In the genomic region with DNA sequence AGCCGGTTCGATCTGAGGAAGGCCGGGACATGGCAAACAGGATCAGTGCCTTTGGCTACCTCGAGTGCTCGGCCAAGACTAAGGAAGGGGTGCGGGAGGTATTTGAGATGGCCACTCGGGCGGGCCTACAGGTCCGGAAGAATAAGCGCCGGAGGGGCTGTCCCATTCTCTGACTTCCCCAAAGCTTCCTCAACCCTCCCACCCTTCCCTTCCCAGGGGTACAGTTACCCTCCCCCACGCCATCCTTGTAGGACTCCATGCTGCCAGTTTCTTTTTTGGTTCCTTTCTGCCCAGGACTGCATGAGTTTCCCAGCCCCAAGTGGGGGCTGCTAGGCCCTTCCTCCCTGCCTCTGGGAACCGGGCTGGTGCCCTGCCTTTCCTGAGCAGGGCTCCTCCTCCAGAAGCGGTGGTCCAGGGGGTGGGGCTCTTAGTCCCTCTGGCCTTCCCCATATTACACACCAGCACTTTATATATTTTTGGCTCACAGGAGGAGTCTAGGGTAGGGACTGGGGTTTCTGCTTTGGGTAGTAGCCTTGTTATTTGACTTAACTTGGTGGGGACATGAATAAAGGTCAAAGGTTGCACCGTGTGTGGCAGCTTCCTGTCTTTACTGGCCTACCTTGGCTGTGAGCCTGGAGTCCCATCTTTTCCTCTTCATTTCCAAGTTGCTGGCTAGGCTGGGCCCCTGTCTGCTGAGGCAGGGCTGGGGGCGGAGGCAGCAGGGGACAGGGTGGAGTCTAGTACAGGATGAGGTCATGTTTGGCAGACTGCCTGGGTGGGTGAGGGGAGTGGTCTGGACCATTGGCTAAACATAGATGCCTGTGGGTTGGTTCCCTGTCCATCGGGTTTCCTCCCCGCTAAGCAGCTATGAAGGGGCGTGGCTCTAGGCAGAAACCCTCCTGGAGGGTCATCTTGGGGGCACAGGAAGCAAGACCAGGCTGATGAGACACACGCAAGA, we compare ENCODE assay signal across 8 mouse cellular contexts. TPM values are rescaled to one million over a fixed set of nuclear protein-coding genes. Genes with fewer than 3 reads are reported as not detected.
A peak's percentile ranks its signal among the peaks of the same experiment; 100 is the strongest.
DNase-seq lines count a peak whose midpoint lies in the region; ATAC-seq and TF ChIP-seq lines count a peak whose summit lies in the region.

No protein-coding gene starts in this region.

- H3K4me2 ChIP-seq in CH12.LX (ENCODE audit: insufficient read depth, low read depth, poor library complexity, severe bottlenecking), result peak overlapping the region; percentile 7; the same call in 1 of the 2 replicates
- peak overlapping the region; percentile 30 for H3K4me2 ChIP-seq in lung, embryonic 16.5 days (ENCODE audit: low read depth, low read length)

- H3K27me3 ChIP-seq in CH12.LX (replicated peaks), result no peaks in the 10 kb centered on the region
- H3K27me3 ChIP-seq in hindbrain, embryonic 10.5 days (ENCODE audit: insufficient read depth, poor library complexity, severe bottlenecking), result peaks cover 13% of the 10 kb centered on the region
- H3K27me3 ChIP-seq in lung, embryonic 16.5 days (ENCODE audit: control insufficient read depth, insufficient read depth, low read depth, low read length), result no peaks in the 10 kb centered on the region

- no peaks in the 10 kb centered on the region for H3K9me3 ChIP-seq in CH12.LX (replicated peaks; ENCODE audit: low read length)
- no peaks in the 10 kb centered on the region for H3K9me3 ChIP-seq in hindbrain, embryonic 10.5 days
- no peaks in the 10 kb centered on the region for H3K9me3 ChIP-seq in lung, embryonic 16.5 days (ENCODE audit: control insufficient read depth, low read length)

- TF ChIP-seq CTCF in CH12.LX (conservative IDR thresholded peaks at IDR 0.05 in 1 of 2, IDR thresholded peaks at IDR 0.05 in 1 of 2; ENCODE audit: low read depth in 2 of 2, low read length in 2 of 2), result no peak

- H3K79me2 ChIP-seq in CH12.LX (replicated peaks; ENCODE audit: control insufficient read depth, extremely low read depth, insufficient read depth, poor library complexity, severe bottlenecking), result no peaks in the 10 kb centered on the region

- 59% methylated on average over 20 of the region's 20 CpGs for WGBS in hindbrain, embryonic 10.5 days
- 37% methylated on average over 19 of the region's 20 CpGs for WGBS in lung, embryonic 16.5 days

- peak; percentile 94 for ATAC-seq in lung, embryonic 16.5 days (ENCODE audit: low read depth)
- no peak for ATAC-seq in inflammation-experienced regulatory T-cells, adult 6 months

- H3K36me3 ChIP-seq in CH12.LX (replicated peaks in 1 of 2; ENCODE audit: control insufficient read depth in 1 of 2, insufficient read depth in 1 of 2, low read length in 1 of 2), result peaks cover 29 to 65% of the 10 kb centered on the region in 2 experiments
- peaks cover 45% of the 10 kb centered on the region for H3K36me3 ChIP-seq in hindbrain, embryonic 10.5 days
- peaks cover 21% of the 10 kb centered on the region for H3K36me3 ChIP-seq in lung, embryonic 16.5 days (ENCODE audit: control insufficient read depth, insufficient read depth, low read length)

- peak; percentile 87 for DNase-seq in CH12.LX (ENCODE audit: extremely low read depth)
- DNase-seq in adrenal gland, postnatal 14 days, result peak; percentile 96
- peak; percentile 88 for DNase-seq in forelimb bud, embryonic 11.5 days (ENCODE audit: low read depth, low spot score)
- peak; percentile 83 for DNase-seq in hindbrain, embryonic 10.5 days (ENCODE audit: low spot score)
- DNase-seq in layer of hippocampus, adult 9-11 months, result peak; percentile 92
- DNase-seq in ovary, postnatal 14 days (ENCODE audit: low spot score), result peak; percentile 94

- H3K4me3 ChIP-seq in CH12.LX (replicated peaks in 1 of 3; ENCODE audit: low read depth in 2 of 3, low read length in 2 of 3, poor library complexity in 1 of 3), result peak overlapping the region in 2 of 3 experiments; percentile 19 to 46
- no peak overlapping the region for H3K4me3 ChIP-seq in hindbrain, embryonic 10.5 days
- H3K4me3 ChIP-seq in lung, embryonic 16.5 days (ENCODE audit: low read length), result no peak overlapping the region

- no peak overlapping the region; the same call in 1 of the 2 replicates for H3K9ac ChIP-seq in CH12.LX (ENCODE audit: insufficient read depth, low read depth)
- peak overlapping the region; percentile 16; the same call in 1 of the 2 replicates for H3K9ac ChIP-seq in lung, embryonic 16.5 days (ENCODE audit: low read length)

- no peak for TF ChIP-seq RAD21 in CH12.LX (IDR thresholded peaks at IDR 0.05; ENCODE audit: low read depth, low read length)

- H3K27ac ChIP-seq in CH12.LX (ENCODE audit: insufficient read depth, low read depth), result no peak overlapping the region
- peak overlapping the region; percentile 73 for H3K27ac ChIP-seq in hindbrain, embryonic 10.5 days
- peak overlapping the region; percentile 94 for H3K27ac ChIP-seq in lung, embryonic 16.5 days (ENCODE audit: low read length)

- peaks cover 16 to 67% of the 10 kb centered on the region in 2 experiments for H3K4me1 ChIP-seq in CH12.LX (ENCODE audit: control insufficient read depth in 1 of 2, insufficient read depth in 2 of 2)
- peaks cover 64% of the 10 kb centered on the region for H3K4me1 ChIP-seq in hindbrain, embryonic 10.5 days (replicated peaks)
- peaks cover 55% of the 10 kb centered on the region for H3K4me1 ChIP-seq in lung, embryonic 16.5 days (replicated peaks; ENCODE audit: control insufficient read depth, insufficient read depth, low read length)

- TF ChIP-seq EP300 in CH12.LX (IDR thresholded peaks at IDR 0.05; ENCODE audit: low read length), result no peak

- in situ Hi-C loops in CH12.LX (cut with MboI; ENCODE audit: low pct_ligation_motif_present, low pct_unique_long_range_greater_than_20kb, low sequenced_read_pairs), result loop anchor here (5.0 kb wide), 1 partner anchor 68 kb away; a partner anchor contains a TSS

- 0 out of 2 replicates have a peak, but pooled peaks have one; percentile 17 for TF ChIP-seq POLR2A in CH12.LX (IDR thresholded peaks at IDR 0.05; ENCODE audit: low read depth, low read length)

- dilution Hi-C loops in CH12.LX (cut with MboI; ENCODE audit: extremely low pct_ligation_motif_present, extremely low pct_unique_long_range_greater_than_20kb, low sequenced_read_pairs), result no loop called here

TF ChIP-seq in CH12.LX, 34 proteins besides CTCF, POLR2A, EP300 and RAD21:
- TF ChIP-seq ELF1 (IDR thresholded peaks at IDR 0.05; ENCODE audit: low read depth, low read length), result peak; percentile 16; the same call in 1 of the 2 replicates
- no peak for TF ChIP-seq ZNF384 (IDR thresholded peaks at IDR 0.05; ENCODE audit: low read depth, low read length)
- no peak for TF ChIP-seq ZMIZ1 (IDR thresholded peaks at IDR 0.05; ENCODE audit: low read depth, low read length)
- TF ChIP-seq CHD2 (IDR thresholded peaks at IDR 0.05; ENCODE audit: low read length), result peak; percentile 30; the same call in 1 of the 2 replicates
- TF ChIP-seq JUN (IDR thresholded peaks at IDR 0.05; ENCODE audit: insufficient read depth, low read depth, low read length), result peak; percentile 86
- TF ChIP-seq BHLHE40 (IDR thresholded peaks at IDR 0.05; ENCODE audit: low read depth, low read length), result no peak
- peak; percentile 48; the same call in 1 of the 2 replicates for TF ChIP-seq MEF2A (IDR thresholded peaks at IDR 0.05; ENCODE audit: borderline replicate concordance, low read depth, low read length)

RNA-seq across cellular contexts. Expression of a gene that starts 6.0 kb away (rescaled TPM):
- total RNA-seq in CH12.LX (2012; rRNA removed), result 6.2 and 8.3 TPM in 2 replicates
- total RNA-seq in CH12.LX (2014; rRNA removed), result 1.2 and 1.4 TPM in 2 replicates
- polyA plus RNA-seq in CH12.LX (2012; ENCODE audit: insufficient read length, low read depth), result 7.9 and 8.0 TPM in 2 replicates
- 136 and 141 TPM in 2 replicates for total RNA-seq in adrenal gland, postnatal 14 days (2021)
- polyA plus RNA-seq in hindbrain, embryonic 10.5 days (2016; fragmentation: Nextera tagmentation; extraction: Ambion mirVana), result 102 and 107 TPM in 2 replicates
- 154 and 155 TPM in 2 replicates for polyA plus RNA-seq in lung, embryonic 16.5 days (2015; fragmentation: Nextera tagmentation; extraction: Ambion mirVana)
- polyA plus RNA-seq in inflammation-experienced regulatory T-cells, adult 6 months (2017; shearing (Covaris generic)), result 10 to 100 TPM in 1 of 3 experiments, 1 to 10 TPM in 2; 1.2 to 14.7 (median 2.5) TPM

RNA-seq across cellular contexts. Expression of a gene that starts 12.5 kb away (rescaled TPM):
- total RNA-seq in CH12.LX (2012; rRNA removed) (0.04 and 0.08 TPM in 2 replicates), CH12.LX (2014; rRNA removed) (not detected in 2 replicates)
- 0.07 and 0.16 TPM in 2 replicates for polyA plus RNA-seq in CH12.LX (2012; ENCODE audit: insufficient read length, low read depth)
- 0.90 and 1.9 TPM in 2 replicates for total RNA-seq in adrenal gland, postnatal 14 days (2021)
- 0.05 and 0.46 TPM in 2 replicates for polyA plus RNA-seq in hindbrain, embryonic 10.5 days (2016; fragmentation: Nextera tagmentation; extraction: Ambion mirVana)
- polyA plus RNA-seq in lung, embryonic 16.5 days (2015; fragmentation: Nextera tagmentation; extraction: Ambion mirVana), result 0.08 and 0.25 TPM in 2 replicates
- 1 to 10 TPM in 1 of 3 experiments, under 1 TPM in 2; 0.40 to 1.5 (median 0.50) TPM for polyA plus RNA-seq in inflammation-experienced regulatory T-cells, adult 6 months (2017; shearing (Covaris generic))

RNA-seq across cellular contexts. Expression of a gene that starts 13.3 kb away (rescaled TPM):
- total RNA-seq in CH12.LX (2012; rRNA removed) (4.2 and 6.4 TPM in 2 replicates), CH12.LX (2014; rRNA removed) (2.1 and 2.7 TPM in 2 replicates)
- polyA plus RNA-seq in CH12.LX (2012; ENCODE audit: insufficient read length, low read depth), result 6.4 and 6.5 TPM in 2 replicates
- total RNA-seq in adrenal gland, postnatal 14 days (2021), result 5.7 and 10.0 TPM in 2 replicates
- polyA plus RNA-seq in hindbrain, embryonic 10.5 days (2016; fragmentation: Nextera tagmentation; extraction: Ambion mirVana), result 1.8 and 3.1 TPM in 2 replicates
- polyA plus RNA-seq in lung, embryonic 16.5 days (2015; fragmentation: Nextera tagmentation; extraction: Ambion mirVana), result 3.1 and 3.4 TPM in 2 replicates
- 10 to 100 TPM; 19.0 to 23.8 (median 22.1) TPM for polyA plus RNA-seq in inflammation-experienced regulatory T-cells, adult 6 months (2017; shearing (Covaris generic))

RNA-seq across cellular contexts. Expression of a gene that starts 24.2 kb away (rescaled TPM):
- total RNA-seq in CH12.LX (2012; rRNA removed) (15.2 and 18.4 TPM in 2 replicates), CH12.LX (2014; rRNA removed) (7.2 and 7.9 TPM in 2 replicates)
- polyA plus RNA-seq in CH12.LX (2012; ENCODE audit: insufficient read length, low read depth), result 28.0 and 31.9 TPM in 2 replicates
- 17.8 and 18.4 TPM in 2 replicates for total RNA-seq in adrenal gland, postnatal 14 days (2021)
- polyA plus RNA-seq in hindbrain, embryonic 10.5 days (2016; fragmentation: Nextera tagmentation; extraction: Ambion mirVana), result 17.0 and 19.8 TPM in 2 replicates
- polyA plus RNA-seq in lung, embryonic 16.5 days (2015; fragmentation: Nextera tagmentation; extraction: Ambion mirVana), result 44.2 and 56.2 TPM in 2 replicates
- polyA plus RNA-seq in inflammation-experienced regulatory T-cells, adult 6 months (2017; shearing (Covaris generic)), result 10 to 100 TPM; 24.0 to 29.1 (median 26.9) TPM

Comparison
In these comparisons a context has a peak if more than half of its experiments do, and no peak if none do; other contexts are left out.
1. H3K4me3 ChIP-seq: peak in CH12.LX (2 of 3); none in hindbrain, embryonic 10.5 days (single experiment) and lung, embryonic 16.5 days (single experiment).
2. Peak in every context shown above with its lines, with median percentiles within 50 percentile points of each other: DNase-seq.